Mouse (Mus musculus): ENCODE data around the gene Clk1.
"Not testable (repeated sequence)": the region's sequence is repeated elsewhere in the genome, so short reads cannot be mapped to it uniquely, and the experiment has no call there.

Clk1 gene

GRCm38 (mm10) chr1:58403745-58404144, 20.1 kb downstream of the Clk1 start:
- no peak for DNase-seq

- no peak for DNase-seq
Measured at GRCm38 (mm10) chr1:58401396-58401795, 22.5 kb downstream of the Clk1 start.

GRCm38 (mm10) chr1:58397731-58398130, 26.1 kb downstream of the Clk1 start:
- DNase-seq = no peak

- DNase-seq = no peak
Measured at GRCm38 (mm10) chr1:58396179-58396578, 27.7 kb downstream of the Clk1 start.

GRCm38 (mm10) chr1:58395341-58395740, 28.5 kb downstream of the Clk1 start:
- no peak for DNase-seq

GRCm38 (mm10) chr1:58393284-58394195, 30.3 kb downstream of the Clk1 start:
- DNase-seq = peak; percentile 33

- DNase-seq = peak; percentile 90
Measured at GRCm38 (mm10) chr1:58392652-58393283, 31.1 kb downstream of the Clk1 start, which contains the start of gene Bzw1. TSS of gene Bzw1 (plus strand) at chr1:58392898.

GRCm38 (mm10) chr1:58392268-58392651, 31.6 kb downstream of the Clk1 start:
- no peak for DNase-seq

GRCm38 (mm10) chr1:58391421-58392267, 32.2 kb downstream of the Clk1 start:
- no peak for DNase-seq

GRCm38 (mm10) chr1:58382586-58383281, 41.1 kb downstream of the Clk1 start:
- no peak for DNase-seq

- no peak for DNase-seq
Measured at GRCm38 (mm10) chr1:58375574-58376147, 48.2 kb downstream of the Clk1 start.

- not testable (repeated sequence) for DNase-seq
Measured at GRCm38 (mm10) chr1:58374266-58374665, 49.6 kb downstream of the Clk1 start.

- no peak for DNase-seq
Measured at GRCm38 (mm10) chr1:58369716-58370115, 54.1 kb downstream of the Clk1 start.

- DNase-seq = no peak
Measured at GRCm38 (mm10) chr1:58366737-58367471, 57.0 kb downstream of the Clk1 start.

- DNase-seq = no peak
Measured at GRCm38 (mm10) chr1:58365829-58366228, 58.0 kb downstream of the Clk1 start.

- DNase-seq = no peak
Measured at GRCm38 (mm10) chr1:58364551-58364950, 59.3 kb downstream of the Clk1 start.

- no peak for DNase-seq
Measured at GRCm38 (mm10) chr1:58362296-58362695, 61.6 kb downstream of the Clk1 start.

All from layer of hippocampus, adult 9-11 months (tissue).